Mouse (Mus musculus): Measurements from ENCODE around the gene Atad1.
"Not testable (repeated sequence)": the region's sequence is repeated elsewhere in the genome, so short reads cannot be mapped to it uniquely, and the experiment has no call there.

Atad1 gene

DNA sequence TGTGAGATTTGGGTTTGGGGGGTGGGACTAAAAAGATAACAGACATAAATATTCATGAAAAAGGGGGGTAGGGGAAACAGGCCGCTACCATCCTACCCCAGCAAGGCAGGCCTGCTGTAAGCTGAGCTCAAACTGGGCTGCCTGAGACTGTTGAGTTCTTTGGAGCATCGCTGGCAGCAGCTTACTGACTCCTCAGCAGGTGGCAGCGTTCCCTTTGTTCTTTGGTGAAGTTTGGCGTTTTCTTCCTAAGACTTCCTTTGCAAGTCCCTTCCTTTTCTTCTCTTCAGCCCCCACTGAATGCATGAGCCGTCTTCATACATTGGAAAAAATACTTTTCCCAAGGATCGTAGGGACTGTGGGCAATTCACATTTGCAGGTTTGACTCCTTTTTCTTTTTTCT lies 9.8 kb upstream of the Atad1 start:
- peak; percentile 82 for DNase-seq (ENCODE audit: low read depth)

- peak; percentile 35 for DNase-seq (ENCODE audit: low read depth)
These were observed 1.2 kb upstream of the Atad1 start for GRCm38 (mm10) chr19:32740641-32741345.

DNA sequence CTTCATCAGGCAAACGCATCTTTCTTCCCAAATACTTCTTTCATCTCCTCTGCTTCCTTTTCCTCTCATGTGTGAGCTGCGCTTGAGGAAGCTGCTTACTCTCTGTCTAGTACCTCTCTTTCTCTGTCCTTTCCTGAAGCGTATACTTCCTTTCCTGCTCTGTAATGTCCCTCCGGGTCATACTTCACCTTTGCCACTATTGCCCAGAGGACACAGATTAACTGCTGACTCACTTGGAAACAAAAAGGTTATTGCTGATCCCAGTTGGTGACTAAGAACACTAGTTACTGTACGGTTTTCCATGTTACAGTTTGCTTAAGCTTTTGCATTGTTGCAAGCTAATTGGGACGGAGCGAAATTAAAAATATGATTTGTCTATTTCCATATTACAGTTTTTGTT lies 1.7 kb downstream of the Atad1 start:
- DNase-seq (ENCODE audit: low read depth): no peak

- DNase-seq (ENCODE audit: low read depth): no peak
These were observed 6.7 kb downstream of the Atad1 start for GRCm38 (mm10) chr19:32732922-32733321.

DNA sequence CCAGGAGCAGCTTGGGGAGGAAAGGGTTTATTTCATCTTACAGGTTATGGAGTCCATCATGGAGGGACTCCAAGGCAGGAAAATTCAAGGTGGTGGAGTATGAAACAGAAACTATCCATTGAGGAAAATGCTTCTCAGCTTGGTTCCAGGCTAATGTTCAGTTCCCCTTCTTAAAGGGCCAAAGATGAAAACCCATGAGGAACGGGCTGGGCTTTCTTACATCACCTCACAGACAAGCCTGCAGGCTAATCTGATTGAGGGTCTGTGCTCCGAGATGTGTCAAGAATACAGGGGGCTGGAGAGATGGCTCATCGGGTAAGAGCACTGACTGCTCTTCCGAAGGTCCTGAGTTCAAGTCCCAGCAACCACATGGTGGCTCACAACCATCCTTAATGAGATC lies 9.8 kb downstream of the Atad1 start:
- no peak for DNase-seq (ENCODE audit: low read depth)

DNA sequence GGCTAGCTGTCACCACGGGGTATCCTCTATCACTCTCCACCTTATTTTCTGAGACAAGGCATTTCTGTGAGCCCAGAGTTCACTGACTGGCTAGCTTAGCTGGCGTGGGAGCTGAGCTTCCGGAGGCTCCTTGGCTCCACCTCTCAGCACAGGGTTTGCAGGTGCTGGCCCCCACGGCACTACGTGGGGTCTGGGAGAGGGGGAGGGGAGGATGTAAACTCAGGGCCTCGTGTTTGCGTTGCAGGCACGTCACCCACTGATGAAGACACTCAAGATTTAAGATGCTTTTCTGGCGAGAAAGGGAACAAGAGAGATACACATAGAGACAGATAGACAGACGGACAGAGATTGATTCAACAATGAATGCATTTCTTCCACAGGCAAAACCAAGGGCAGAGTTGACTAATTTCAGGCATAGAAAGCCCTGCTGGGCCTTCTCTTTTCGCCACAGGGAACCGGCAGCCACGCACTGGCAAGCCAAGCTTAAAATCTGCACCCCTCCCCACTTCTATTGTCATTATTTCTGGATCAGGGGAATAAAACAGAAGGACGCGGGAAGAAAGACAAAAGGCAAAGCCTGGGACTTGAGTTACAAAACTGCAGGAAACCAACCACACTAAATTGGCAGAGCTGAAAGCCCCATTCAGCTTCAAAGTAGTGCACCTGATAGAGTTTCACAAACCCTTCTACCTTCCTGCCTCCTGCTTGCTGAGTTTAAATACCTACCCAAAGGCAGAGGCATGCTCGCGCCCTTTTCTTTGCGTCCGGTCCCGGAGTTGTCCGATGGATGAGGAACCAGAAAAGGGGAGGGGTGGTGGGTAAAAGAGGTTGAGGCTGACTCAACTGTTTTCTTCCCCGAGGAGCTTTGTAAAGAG lies 12.9 kb downstream of the Atad1 start:
- no peak for DNase-seq (ENCODE audit: low read depth)

DNA sequence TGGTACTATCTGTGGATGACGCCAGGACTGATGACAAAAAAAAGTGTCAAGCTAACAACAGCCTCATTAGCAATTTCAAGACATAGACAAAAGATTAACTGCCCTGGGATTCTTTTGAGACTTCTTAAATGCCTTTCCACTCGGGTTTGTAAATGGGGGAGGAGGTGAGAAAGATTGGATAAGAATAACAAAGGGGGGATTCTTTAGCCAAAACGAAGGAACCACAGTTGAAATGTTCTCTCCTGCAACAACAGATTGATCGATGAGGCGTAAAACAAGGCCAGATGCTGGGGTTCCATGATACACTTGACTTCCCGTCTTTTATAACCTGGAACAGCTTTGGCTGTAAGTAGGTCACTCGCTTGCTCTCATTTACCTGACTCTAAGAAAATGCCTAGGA lies 15.8 kb downstream of the Atad1 start:
- no peak for DNase-seq (ENCODE audit: low read depth)

DNA sequence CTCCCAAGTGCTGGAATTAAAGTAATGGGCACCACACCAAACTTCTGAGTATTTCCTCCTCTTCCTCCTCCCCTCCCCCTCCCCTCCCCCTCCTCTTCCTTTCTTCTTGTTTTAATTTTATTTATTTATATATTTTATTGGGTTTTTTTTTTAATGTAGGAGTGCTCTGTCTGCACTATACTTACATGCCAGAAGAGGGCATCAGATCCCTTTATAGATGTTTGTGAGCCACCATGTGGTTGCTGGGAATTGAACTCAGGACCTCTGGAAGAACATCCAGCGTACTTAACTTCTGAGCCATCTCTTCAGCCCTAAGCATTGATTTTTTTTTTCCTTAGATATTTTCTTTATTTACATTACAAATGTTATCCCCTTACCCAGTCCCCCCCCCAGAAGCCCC lies 19.3 kb downstream of the Atad1 start:
- DNase-seq (ENCODE audit: low read depth): no peak

GRCm38 (mm10) chr19:32717590-32717989 lies 22.0 kb downstream of the Atad1 start:
- DNase-seq (ENCODE audit: low read depth): peak; percentile 67

DNA sequence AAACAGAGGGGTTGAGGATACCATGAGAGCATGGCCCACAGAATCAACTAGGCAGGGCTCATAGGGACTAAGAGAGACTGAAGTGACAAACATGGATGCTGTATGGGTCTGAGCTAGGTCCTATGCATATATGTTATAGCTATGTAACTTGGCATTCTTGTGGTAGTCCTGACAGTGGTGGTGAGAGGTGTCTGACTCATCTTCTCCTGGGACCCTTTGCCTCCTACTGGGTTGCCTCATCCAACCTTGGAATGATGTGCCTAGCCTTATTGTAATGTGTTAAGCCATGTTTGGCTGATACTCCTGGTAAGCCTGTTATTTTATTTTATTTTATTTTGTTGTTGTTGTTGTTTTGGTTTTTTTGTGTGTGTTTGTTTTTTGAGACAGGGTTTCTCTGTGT lies 23.9 kb downstream of the Atad1 start:
- DNase-seq (ENCODE audit: low read depth): no peak

DNA sequence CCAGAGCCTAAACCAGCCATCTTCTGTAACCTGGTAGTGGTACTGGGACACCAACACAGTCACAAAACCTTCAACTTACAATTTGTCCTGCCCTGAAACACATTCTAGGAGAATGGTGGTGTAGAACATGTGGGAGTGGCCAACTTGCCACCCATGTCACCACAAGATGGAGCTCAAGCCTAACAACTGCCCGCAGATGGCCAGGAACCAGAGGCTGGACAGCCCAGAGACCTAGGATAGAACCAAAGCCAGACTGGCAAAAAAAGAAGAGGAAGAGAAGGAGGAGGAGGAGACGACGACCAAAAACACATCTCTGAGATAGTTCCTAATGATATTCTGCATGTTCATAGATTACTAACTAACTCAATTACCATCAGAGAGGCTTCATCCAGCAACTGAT lies 24.4 kb downstream of the Atad1 start:
- DNase-seq (ENCODE audit: low read depth): peak; percentile 82

DNA sequence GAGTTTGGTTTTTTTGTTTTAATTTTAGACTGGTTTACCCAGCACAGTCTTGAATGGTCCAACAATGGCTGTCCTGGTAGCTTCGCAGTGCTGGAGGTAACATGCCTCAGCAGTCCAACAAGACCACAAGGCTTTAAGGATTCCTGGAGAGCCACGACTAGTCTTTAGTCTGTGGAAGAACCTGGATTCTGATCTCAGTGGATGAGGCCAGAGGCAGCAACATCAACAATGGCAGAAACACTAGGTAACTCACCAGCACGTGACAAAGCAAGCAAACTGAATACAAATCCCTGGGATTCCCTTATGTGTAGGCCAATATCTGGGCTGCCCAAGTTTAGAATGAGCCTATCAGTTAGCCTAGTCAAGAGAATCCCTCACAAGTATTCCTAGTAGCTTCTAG lies 26.1 kb downstream of the Atad1 start:
- DNase-seq (ENCODE audit: low read depth): no peak

DNA sequence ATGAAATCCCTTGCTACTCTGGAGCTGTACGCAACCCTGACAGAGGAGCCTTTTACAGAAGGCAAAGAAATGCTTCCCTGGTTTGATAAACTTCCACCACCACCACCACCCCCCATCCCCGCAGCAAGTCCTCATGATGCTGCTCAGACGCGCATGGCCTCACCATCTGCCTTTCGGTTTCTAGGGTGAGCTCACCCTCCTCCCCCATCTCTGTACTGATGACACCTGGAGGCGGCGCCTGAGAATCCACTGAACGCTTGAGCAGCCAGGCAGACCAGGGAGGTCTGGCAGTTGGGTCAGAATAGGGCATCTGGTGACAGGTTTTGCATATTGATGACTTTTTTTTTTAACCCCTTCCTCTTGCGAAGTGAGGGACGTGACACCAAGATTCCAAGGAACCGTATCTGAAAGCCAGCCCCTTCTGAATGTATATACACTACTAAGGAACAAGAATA lies 27.0 kb downstream of the Atad1 start:
- DNase-seq (ENCODE audit: low read depth): peak; percentile 87

GRCm38 (mm10) chr19:32711761-32712541 lies 27.6 kb downstream of the Atad1 start:
- peak; percentile 82 for DNase-seq (ENCODE audit: low read depth)

- DNase-seq (ENCODE audit: low read depth): peak; percentile 70
These were observed 29.3 kb downstream of the Atad1 start for GRCm38 (mm10) chr19:32710288-32710687.

DNA sequence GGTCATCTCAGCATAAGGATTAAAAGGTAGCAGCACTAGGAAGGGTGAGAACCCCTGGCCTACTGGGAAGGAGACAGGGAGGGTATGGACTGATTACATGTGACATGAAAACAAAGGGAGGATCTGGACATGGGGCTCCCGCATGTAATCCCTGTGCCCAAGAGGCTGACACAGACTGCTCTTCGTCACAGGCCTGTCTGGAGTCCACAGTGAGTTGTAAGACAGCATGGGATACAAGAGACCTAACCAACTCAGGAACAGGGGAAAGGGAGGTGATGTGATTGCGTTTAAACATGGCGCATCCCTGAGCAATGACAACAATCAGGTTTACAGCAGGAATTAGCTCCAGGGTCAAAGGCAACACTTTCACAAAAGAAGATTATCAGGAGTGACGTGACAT lies 30.6 kb downstream of the Atad1 start:
- no peak for DNase-seq (ENCODE audit: low read depth)

- DNase-seq (ENCODE audit: low read depth): peak; percentile 31
These were observed 37.4 kb downstream of the Atad1 start for GRCm38 (mm10) chr19:32702191-32702590.

- no peak for DNase-seq (ENCODE audit: low read depth)
These were observed 42.9 kb downstream of the Atad1 start for GRCm38 (mm10) chr19:32696674-32697073.

- DNase-seq (ENCODE audit: low read depth): peak; percentile 74
These were observed 49.9 kb downstream of the Atad1 start for GRCm38 (mm10) chr19:32689724-32690123.

DNA sequence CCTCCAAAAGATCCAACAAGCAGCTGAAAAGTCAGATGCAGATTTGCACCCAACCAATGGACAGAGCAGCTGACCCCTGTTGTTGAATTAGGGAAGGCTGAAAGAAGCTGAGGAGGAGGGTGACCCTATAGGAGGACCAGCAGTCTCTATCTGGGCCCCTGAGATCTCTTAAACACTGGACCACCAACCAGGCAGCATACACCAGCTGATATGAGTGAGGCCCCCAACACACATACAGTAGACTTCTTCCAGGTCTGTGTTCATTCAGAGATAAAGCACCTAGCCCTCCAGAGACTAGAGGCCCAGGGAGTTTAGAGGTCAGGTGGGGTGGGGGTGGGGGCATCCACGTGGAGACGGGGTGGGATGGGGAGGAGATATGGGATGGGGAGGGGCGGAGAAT lies 51.4 kb downstream of the Atad1 start:
- DNase-seq (ENCODE audit: low read depth): not testable (repeated sequence)

- DNase-seq (ENCODE audit: low read depth): no peak
These were observed 51.9 kb downstream of the Atad1 start for GRCm38 (mm10) chr19:32687721-32688120.

DNA sequence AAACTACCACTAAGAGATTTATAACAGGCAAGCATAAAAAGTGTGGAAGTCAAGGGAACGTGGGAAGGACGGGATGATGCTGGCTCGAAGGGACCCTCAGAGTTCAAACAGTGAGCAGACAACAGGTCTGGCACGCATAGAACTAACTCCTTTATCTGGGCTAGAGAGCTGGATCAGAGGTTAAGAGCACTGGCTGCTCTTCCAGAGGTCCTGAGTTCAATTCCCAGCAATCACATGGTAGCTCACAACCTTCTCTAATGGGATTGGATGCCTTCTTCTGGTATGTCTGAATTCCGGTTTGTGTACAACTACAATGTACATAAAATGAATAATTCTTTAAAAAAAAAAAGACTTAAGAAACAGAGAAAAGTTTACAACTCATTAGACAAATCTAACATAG lies 56.5 kb downstream of the Atad1 start:
- DNase-seq (ENCODE audit: low read depth): no peak

DNA sequence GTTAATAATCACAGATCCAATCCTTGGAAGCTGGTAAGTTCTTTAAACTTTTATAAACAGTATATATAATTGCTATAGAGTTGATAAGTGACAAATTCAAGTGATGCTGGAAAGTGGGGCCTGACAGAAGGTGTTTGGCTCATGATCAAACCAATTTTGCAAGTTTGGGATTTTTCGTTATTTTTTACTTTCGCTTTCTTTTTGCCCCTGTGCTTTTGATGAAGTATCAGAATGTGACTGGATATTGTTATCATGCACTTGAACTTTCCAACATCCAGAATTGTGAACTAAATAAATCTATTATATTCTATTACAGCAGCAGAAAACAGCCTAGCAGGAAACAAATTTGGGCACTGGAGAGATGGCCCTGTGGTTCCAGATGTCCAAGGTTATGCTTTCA lies 58.7 kb downstream of the Atad1 start:
- peak; percentile 42 for DNase-seq (ENCODE audit: low read depth)

Data from 416B (cell line).